Mouse (Mus musculus): Measurements from ENCODE around the gene Rflnb.

- TF ChIP-seq CTCF (IDR thresholded peaks at IDR 0.05; ENCODE audit: low read depth, low read length) (no peak), POLR2A (IDR thresholded peaks at IDR 0.05; ENCODE audit: borderline replicate concordance, low read depth, low read length) (no peak)
Observed at GRCm38 (mm10) chr11:76015251-76015650, 12.3 kb downstream of the Rflnb start.

All from bone marrow macrophage, adult 2 months (primary cell).